Mouse (Mus musculus) T-helper 1 cell (primary cell): ENCODE measurements at regions not wholly inside any gene's neighbourhood (a gene's known extent, or its start where the extent isn't known, plus 50 kb on each side); places are given as distances from the start of the nearest gene placed in this dataset.

Experiments used
- in situ Hi-C: fragments of 300-600 bp; cut with MboI, MseI; formaldehyde crosslinking; loops from one replicate; pipeline ENCODE4 v1.15.1; 2025; ENCODE audit warnings: high pct_unique_total_duplicates

DNA sequence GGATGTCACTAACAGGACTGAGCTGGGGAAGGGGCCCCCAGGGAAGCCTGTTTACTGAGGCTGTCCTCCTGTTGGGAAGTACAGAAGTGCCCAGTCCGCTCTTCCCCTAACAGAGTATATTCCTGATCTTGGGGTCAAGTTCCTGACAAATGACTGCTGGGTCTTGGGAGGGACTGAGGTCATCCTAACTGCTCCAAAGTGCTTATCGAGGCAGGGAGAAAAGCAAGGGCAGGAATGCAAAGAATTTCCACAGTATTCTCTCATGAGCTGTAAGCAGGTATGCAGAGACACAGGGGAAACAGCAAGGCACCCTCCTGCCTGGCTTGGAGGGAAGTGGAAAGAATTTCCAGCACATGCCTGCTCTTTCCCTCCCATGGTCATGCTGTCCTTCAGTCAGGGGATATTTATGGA lies 107.9 kb downstream of the Oma1 start:
- in situ Hi-C loops = no loop called here

DNA sequence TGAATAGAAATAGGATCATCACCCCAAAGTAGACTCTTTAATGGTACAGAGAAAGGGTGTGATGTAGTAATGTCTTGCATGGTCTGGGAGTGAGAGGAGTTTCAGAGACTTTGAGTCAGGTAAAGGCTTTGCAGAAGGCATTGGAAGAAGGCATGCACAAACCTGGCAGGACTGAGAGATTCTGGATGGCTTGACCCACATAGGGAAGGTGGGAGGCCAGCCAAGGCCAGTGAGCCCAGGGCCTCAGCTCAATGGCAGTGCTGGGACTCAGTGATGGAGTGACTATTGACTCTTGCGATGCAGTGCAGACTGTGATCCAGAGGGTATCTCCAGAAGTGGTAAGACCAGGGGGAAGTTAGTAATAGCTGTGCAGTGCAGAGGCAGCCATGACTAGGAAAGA lies 127.8 kb downstream of the Oma1 start:
- in situ Hi-C loops = no loop called here

DNA sequence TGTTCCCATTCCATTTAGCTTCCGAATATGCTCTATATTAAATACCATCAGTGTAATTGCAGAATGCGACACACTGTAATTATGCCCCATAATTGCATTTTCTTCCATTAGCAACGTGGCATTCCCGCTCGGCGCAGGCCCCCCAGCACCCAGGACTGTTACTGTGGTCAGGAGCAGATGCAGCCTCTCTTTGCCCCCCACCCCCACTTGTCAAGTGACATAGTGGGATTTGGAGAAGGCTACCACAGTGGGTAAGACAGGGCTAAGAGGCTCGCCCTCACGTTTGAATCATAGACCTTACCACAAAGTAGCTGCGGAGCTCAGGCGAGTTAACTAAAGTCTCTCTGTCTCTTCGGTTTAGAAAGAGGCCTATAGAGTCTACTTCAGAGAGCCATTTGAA lies 128.3 kb downstream of the Oma1 start:
- in situ Hi-C loops = no loop called here

DNA sequence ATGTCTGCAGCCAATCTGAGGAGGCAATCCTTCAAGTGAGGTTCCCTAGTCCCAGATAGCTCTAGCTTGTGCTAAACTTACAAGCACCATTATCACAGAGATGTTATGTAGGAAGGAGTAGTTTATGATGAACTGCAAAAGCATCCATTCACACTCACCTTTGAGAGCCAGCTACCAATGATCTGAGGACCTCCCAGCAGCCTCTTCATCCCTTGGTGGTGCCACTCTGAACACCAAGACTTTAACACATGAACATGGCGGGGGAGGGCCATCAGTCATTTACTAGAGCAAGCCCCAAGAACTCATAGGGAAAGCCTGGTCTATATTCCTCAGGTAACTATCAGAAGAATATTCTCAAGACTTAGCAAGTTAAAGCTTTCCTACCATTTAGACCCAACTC lies 135.7 kb downstream of the Oma1 start:
- in situ Hi-C loops = no loop called here

DNA sequence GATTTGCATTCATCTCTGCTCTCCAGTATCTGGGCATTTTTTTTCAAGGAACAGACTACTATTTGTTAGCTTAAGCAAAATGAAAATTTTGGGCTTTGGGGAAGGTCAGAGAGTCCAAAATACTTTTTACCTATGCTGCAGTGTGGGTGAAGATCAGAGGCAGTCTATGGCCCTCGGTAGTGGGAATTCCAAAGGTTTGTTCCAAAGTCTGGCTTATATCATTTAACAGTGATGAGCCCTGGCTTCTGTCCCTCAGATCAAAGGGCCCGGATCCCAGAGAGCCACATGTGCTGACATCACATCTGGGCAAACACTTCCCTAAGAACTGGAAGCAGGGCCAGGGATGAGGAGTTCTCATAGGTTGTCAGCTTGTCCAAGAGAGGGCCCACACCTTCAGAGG lies 136.5 kb downstream of the Oma1 start:
- in situ Hi-C loops = no loop called here

DNA sequence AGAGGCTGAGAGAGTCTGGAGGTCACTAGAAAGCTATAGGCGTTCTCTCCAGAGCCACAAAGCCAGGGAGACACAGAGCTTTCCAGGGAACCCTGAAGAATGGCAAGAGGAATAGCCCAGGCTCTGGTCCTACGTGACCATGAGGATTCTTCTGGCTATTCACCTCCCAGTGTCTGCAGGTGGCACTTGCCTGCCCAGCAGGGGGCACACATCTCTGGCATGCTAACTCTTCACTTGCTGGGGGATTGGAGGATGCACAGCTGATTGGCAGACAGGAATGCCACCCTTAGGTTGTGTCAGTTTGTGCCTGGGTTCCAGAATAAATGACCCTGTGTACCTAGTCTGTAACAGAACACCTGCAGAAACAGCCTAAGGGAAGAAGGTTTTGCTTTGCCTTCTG lies 141.8 kb downstream of the Oma1 start:
- in situ Hi-C loops = no loop called here

DNA sequence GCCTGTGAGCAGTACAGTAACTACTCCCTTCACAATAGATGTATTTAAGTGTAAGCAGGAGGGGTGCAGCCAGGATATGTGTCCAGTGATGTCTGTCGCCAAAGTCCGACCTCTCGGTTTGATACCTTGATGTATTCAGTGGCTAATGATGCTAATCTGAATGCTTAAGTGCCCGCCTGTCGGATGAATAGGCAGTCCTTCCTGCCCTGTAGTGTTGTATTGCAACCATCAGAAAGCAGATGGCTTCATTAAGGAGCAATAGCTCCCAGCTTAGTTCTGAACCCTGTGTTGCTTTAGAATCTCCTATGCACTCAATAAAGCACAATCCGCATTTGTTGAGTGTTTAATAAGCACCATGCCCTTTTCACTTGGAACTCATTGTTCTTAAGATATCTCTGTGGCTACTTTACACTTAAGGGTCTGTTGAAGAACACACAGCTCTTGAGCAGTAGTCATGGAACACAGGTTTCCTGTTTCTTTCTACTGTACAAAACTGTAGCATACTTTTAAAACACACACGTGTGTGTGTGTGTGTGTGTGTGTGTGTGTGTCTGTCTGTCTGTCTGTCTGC lies 152.5 kb downstream of the Oma1 start:
- in situ Hi-C loops = no loop called here

DNA sequence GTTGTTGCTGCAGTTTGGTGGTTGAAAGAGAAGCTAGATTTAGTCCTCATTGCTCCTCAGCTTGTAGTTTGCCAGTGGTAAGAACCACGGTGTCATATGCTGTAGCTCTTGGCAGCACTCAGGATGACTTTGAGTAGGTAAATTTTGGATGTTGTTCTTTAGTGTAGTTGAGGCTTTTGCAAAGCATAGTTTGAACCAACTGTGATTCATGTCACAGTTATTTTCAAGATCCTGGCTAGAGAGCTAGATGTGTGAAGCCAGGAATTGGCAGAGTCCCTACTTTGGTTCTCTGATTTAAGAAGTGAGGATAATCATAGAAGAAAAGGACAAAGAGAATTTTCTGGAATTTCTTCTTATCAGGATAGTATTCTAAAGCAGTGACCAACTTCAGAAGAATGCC lies 143.6 kb upstream of the Dab1 start:
- in situ Hi-C loops = loop anchor here (25.0 kb wide), 1 partner anchor 1113 kb away; no protein-coding TSS in a partner anchor

DNA sequence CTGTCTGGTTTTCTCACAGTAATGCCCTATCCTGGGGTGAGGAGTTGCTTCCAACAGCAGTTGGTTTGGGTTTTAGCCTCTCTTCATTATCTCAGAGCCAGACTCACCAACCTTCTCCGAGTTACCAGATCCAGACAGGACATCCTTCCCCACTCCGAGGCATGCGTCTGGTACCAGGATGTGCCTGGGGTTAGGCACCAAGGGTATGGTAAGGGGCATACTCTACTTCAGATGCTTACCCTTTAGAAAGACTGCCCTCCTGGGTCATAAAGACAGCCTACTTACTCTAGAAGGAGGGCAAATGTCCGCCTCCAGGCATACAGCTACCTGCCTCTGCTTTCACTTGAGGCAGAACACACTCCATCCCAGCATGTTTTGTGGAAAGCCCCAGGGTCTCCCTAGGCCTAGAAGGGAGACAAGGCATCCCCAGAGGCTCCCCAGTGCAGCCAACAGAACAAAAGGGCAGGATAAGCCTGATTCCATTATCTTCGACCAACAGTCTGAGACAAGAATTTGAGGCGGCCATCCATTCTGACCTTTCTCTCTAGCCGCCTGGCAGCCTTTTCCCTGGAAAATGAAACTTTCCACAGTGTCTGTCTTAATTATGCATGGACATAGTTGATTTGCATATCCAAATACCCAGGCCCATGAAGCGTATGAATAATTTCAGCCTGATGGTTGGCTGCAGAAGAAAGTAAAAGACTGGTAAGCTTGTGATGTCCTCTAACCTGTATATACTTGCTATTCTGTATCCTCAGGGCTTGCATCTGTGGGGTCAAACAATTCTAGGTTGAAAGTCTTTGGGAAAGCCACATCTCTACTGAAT lies 132.8 kb upstream of the Dab1 start:
- in situ Hi-C loops = loop anchor here (25.0 kb wide), 1 partner anchor 1124 kb away; no protein-coding TSS in a partner anchor

DNA sequence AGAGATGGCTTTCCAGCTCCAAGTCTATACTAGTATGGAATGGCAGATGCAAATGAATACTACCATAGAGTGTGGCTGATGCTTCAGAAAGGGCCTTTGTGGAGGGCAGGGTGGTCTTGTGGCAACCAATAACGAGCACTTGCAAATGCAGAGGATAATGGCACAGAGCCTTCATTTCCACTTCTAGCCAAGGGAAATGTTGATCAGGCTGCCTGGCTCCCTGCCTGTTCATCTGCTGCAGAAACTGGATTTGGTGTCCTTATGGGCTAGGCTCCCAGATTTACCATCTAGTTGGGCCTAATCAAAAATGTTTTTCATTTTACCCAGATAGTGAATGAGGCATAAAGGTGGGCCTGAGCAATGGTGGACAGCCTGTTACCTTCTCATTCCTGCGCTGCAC lies 110.7 kb upstream of the Dab1 start:
- in situ Hi-C loops = no loop called here

DNA sequence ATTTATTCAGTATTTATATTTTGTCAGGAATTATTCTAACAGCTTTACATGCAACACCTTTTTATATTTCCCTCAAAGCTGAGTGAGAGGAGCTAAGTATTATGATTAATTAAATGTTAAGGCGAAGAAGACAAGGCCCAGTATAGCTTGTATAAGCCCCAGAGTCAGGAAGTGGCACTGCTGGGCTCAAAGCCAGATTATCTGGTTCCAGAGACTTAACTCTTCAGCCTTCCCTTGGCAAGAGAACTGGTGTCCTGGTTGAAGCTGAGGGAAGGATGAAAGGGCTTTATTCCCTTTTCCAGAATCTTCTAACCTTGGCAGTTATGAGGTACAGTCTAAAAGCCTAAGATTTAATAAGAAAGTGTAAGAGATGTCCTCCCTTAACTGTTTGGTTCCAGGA lies 106.3 kb upstream of the Dab1 start:
- in situ Hi-C loops = no loop called here

DNA sequence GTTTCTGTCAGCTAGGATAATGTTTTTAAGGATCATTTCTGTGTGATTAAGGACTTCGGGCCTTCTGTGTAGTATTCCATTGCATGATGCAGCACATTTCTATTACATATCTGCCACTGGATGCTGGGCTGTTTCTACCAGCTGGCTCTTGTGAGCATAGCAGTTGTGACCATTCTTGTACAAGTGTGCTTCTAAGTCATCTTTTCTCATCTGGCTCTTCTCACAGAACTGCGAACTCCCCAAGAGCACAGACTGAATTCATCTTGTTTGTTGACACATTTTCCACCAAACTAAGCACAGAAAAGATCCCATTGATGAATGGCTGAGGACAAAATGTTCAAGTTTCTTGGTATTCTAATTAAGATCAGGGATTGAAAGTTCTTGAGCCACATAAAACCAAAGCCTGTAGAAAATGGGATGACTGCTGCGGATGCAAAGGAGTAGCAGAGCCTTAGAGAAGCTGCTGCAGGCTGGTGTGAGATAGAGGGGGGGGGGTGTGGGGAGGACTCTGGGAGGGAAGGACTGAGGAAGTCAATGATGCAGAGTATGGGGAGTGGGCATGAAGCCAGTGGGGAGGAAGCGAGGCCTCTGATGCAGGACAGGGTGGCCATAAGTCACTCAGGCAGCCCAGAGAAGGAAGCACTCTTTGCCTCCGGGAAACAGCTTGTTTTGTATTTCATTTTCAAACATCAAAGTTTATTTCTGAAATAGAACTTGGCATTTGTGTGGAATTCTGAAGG lies 97.1 kb upstream of the Dab1 start:
- in situ Hi-C loops = no loop called here

DNA sequence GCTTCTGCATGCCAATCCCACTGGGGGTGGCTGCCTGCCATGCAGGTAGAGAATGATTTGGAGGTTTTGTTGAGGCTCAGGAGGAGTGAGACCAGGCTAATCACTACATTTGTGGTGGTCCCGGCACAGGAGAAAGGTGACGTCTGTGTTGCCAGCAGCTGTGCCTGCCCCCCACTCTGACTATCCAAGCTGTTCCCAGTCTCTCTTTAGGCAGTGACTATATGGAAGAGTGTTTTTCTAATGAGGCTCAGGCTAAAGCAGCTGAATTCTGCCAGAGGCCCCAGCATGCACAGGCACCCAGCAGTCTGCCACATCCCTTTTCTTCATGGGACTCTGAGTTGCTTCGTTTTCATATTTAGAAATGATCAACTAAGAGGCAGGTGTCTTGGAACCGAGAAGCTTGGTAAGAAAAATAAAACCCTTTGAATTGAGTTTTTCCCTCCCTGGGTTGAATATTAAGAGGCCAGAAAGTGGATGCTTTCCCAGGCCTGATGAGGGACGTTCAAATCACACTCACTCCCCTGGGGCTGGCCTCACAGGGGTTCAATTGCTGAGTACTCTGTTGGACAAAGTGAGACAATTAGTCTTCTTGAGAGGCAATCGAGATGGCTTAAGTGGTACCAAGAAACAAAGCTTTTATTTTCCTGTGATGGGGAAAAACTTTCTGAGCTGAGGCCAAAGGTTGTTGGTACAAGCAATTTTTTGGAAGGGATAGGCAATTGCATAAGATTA lies 82.5 kb upstream of the Dab1 start:
- in situ Hi-C loops = loop anchor here (10.0 kb wide), 1 partner anchor 1062 kb away; no protein-coding TSS in a partner anchor

DNA sequence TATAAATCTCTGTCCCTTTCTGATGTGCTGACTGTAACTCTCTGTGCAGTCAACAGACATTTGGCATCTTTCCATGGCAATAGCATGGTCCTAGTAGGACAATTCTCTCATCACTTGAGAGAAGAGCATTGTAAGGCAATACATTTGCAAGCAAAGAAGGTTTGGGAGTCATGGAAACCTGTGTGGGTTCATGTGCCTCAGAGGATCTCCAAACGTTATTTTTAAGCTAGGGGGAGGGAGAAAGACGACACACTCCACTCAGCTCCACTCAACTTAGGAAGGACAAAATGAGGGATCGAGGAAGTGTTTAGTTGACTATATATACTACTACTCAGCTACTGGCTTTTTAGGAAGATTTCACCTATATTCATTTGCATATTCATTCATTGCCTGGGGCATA lies 78.2 kb upstream of the Dab1 start:
- in situ Hi-C loops = no loop called here

DNA sequence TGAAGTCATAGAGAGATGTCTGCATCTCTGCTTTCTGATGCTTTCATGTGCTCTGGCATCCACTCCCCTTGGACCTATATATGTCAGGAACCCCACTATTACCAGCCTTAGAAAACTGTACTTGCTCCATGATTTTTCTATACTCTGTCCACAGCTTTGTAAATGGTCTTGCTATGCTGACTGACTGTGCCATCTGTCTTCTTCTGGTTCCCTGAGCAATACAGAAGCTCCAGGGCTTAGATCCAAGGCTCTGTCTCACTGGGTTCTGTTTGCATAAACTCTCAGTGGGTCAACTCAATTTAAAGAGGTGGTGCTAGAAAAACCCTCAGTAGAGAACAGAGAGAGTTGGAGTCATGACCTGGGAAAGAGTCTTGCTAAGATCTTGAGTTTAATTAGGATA lies 71.9 kb upstream of the Dab1 start:
- in situ Hi-C loops = no loop called here

DNA sequence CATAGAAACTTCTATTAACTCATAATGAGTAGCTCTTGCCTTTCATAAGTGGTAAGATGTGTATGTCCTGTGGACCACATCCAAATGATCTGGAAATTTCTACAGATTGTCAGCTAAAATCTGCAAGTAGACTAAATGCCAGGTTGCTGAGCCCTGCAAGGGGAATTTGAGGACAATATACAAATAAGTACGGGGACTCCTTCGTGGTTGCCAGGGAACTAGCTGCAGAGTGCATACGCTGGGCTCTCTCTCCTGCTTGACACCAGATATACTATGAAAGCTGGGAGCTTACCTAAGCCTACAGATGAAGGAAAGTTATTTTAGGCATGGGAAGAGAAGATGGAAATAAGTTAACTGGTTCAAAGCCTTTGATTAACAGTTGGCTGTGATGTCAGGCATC lies 66.7 kb upstream of the Dab1 start:
- in situ Hi-C loops = no loop called here

DNA sequence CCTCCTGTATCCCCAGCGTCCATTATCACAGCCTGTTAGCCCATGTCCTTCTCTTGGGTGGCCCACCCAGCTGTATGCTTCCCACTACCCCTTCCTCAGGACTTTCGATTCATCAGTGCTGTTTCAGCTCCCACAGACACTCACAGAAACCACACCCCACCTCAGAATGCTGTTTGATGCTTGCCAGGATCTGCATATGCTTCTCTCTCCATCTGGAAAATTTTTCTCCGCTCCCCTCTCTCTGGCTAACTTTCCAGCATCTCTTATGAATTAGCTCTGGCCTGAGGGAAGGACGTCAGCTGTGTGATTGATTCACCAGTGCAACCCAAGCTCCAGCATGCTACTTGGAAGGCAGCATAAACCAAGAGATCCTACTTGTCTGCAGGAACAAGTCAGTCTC lies 66.0 kb upstream of the Dab1 start:
- in situ Hi-C loops = no loop called here

DNA sequence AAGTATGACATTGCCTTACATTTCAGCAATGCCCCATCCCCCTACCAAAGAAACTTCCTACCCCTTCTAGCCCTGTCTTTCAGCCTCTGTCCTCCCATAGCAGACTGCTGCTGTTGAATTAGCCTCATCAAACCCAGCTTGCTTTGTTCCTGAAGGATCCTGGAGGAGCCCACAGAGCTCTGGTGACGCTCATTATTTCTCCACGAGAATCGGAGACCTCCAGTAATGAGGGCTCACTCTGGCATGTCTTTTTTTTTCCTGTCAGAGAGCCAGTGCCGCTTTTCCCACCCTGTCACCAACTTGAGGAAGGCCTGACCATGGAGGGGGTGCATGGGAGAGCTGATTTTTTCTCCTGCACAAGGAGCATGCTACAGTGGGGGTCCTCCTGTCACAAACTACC lies 64.6 kb upstream of the Dab1 start:
- in situ Hi-C loops = no loop called here
